Mouse (Mus musculus) mouse embryonic stem cell (cell line): ENCODE measurements around the gene Rab5a.

Experiments used
- in situ Hi-C, 2 experiments: fragments of 300-500 bp; cut with MboI; formaldehyde crosslinking; loops; 1 replicate in 1 of 2; 3 replicates in 1 of 2; pipeline ENCODE4 v1.14.3; 2019 to 2020; ENCODE audit warnings: low sequenced_read_pairs in 2 of 2, low pct_unique_long_range_greater_than_20kb in 1 of 2, mixed read lengths in 1 of 2; ENCODE audit not compliant: unreplicated experiment in 1 of 2

Rab5a gene

DNA sequence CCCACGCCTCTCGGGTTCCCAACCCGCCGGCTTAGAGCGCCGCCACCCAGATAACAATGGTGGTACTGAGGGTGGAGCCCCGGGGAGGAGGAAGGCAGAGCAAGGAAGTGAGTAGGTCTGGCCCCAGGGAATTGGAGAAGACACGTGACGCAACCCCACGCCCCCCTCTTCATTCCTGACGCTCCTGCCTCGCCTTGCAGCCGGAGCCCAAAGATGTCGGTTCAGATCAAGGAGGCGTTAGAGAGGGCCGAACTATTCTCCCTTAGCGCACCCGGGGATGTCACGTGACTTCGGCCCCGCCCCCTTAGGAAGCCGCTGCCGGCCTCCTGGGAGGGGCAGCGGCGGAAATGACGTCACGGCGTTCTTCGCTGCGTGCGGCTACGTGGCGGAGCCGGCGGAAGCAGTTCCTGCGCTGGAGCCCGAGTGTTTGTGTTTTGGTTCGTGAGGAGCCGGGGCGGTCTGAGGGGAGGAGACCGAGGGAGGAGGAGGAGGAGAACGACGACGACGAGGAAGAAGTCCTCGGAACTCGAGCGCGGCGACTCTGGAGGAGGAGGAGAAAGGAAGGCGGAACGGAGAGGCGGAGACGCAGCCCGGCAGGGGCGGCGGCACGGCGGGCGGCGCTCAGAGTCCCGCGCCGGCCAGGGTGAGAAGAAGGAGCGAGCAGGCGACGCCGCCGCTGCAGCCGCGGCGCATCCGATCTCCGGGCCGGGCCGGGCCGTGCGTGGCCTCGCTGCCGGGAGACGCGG is at the start of gene Rab5a:
Rab5a (plus strand) TSS at position 377 of the 746 bp plus-strand sequence.
- in situ Hi-C loops, result no loop called here

DNA sequence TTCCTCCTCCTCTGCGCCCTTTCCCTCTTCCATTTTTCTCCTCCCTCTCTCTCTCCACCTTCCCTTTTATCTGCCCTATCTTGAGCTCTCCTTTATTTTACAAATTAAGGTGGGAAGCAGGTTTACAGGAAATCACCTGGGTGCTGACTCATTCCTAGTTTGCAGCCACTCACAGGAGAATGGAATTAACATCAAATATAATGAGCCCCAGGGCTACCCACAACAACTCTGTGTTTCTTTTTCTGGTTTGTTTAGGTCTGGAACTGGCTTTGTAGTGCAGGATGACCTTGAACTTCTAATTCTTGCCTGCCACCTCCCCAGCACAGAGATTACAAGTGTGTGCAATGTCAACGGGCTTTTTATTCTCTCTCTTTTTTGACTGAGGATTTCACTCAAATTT is 22.9 kb upstream of the Rab5a start:
- in situ Hi-C loops, result no loop called here

DNA sequence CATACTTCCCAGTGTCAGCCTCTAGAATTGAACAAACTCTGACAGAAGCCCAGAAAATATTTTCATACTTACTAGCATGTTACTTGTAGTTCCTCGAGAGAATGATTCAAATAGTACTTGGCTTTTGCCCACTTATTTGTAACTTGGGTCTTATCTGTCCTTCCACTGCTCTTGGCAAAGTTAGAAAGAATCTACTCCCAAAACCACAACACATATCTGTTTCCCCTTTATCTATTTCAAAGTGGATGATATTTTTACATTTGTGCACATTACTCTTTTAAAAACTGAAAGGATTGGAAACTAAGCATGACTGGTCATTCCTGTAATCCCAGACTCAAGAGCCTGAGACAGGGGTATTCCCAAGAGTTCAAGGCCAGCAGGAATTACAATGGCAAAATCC is 22.3 kb upstream of the Rab5a start:
- in situ Hi-C loops, result no loop called here

DNA sequence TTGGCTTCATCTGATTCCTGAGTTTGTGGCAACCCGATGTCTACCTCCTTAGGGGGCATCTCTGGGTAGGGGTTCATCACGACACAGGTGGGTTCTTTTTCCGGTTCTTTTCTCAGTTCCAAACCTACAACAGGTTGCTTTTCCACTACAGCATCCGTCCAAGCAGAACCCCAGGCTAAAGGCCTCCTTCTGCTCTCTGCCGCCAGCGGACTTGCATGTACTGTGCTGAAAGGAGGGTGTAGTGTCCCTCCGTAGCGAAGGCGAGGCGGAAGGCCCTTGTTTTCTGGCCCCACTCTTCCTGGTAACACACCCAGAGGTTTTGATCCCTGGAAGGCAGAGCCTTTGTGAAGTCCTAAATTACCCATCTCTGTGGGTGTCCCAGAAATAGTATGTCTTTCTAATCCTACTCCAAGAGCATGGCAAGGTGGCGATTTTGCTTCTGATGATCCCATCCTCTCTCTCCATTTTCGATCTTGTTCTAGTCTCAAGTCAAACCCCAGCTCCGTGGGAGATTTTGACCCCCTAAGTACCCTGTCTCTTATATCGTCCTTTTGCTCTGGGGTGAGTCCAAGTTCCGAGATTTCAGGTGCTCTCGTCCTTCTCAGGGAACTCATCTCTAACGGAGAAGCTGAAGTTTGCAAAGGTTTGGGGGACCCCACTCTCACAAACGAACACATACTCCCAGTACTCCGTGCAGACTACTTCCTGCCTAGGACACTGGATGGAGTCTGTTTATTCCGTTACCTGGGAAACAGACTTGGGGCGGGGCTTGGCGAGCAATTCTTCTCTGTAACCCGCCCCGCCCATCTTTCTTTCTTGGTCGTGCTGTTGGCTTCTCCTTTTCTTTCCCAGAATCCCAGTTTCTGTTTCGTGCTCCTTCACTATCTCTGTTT is 16.2 kb upstream of the Rab5a start, which contains the start of gene Efhb:
Efhb (minus strand) TSS at position 719 of the 893 bp plus-strand sequence.
- in situ Hi-C loops, result no loop called here

DNA sequence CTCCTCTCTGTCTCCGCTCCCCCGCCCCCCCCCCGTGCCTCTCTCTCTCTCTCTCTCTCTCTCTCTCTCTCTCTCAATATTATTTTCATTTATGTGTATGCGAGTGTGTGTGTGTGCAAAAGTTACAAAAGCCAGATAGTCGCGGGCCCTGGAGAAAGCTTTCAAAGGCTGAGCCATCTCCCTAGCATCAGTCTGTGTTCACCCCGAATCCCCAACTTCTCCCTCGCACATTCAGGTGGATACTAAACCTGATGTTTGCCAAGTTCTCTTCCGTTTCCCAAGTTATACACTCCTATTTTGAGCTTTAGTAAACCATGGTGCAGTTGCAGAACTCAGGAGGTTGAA is 15.6 kb upstream of the Rab5a start:
- in situ Hi-C loops, result no loop called here

DNA sequence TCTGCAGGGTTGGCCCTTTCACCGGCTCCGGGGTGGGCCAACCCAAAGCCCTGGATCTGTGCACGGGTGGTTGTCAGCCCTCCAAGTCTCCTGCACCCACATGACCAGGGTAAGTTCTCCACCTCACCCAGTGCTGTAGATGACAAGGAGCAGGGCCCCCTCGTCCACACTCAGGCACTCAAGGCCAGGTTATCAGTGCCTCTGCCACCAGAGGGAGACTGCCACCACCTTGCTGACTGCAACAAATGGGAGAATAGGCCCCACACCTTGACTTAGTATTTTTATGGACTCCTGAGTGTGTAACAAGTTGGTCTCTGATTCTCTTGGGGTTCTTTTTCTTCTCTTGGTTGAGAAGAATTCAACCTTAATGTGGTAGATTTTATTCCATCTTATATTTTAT is 13.5 kb upstream of the Rab5a start:
- in situ Hi-C loops, result no loop called here

DNA sequence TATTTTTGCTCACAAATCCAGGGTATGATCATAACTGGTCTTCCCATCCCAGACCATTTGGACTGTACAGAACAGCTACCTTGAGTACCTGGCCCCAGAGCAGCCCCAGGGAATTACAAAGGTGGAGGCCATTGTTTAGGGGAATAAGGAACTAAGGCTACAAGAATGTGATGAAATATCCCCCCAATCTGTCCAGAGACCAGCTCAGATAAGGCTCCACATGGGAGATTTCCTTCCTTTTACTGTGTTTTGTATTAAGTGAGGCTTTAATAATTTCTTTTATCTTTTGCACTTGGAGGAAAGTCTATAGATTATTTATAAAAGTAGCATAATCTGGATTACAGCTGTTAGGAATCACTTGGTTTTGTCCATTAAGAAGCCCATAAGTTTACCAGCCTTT is 10.3 kb upstream of the Rab5a start:
- in situ Hi-C loops, result no loop called here

DNA sequence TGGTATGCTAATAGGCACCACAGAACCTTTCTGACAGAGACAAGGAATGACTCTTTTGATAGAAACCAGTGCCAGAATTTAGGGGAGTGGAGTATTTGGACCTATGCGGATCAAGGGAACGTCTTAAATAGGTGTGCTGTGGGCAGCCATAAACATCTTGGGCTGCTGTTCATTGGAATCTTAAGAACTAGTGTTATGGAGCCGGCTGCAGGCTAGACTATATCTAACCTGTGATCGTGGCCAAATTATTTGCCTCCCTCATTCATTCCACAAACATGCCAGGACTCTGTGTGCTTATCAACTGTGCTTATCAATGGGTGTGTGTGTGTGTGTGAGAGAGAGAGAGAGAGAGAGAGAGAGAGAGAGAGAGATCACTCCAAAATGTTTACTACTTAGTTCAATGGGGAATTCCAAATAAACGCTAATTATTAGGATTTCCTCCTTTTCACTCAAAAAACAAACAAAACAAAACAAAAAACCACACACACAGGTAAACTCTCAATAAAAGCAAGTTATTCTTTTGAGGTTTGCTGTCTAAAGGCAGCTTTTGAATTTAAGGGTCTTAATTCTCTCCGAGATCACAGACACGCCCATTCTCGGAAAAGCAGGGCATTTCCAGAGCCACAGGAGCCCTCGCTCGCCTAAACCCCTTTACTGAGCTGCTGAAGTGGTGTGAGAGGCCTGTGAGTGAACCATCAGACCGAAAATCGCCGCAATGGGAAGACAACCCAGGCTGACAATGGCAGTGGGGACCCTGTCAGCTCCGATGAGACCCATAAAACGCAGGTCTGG is 772 bp upstream of the Rab5a start:
- in situ Hi-C loops, result no loop called here

DNA sequence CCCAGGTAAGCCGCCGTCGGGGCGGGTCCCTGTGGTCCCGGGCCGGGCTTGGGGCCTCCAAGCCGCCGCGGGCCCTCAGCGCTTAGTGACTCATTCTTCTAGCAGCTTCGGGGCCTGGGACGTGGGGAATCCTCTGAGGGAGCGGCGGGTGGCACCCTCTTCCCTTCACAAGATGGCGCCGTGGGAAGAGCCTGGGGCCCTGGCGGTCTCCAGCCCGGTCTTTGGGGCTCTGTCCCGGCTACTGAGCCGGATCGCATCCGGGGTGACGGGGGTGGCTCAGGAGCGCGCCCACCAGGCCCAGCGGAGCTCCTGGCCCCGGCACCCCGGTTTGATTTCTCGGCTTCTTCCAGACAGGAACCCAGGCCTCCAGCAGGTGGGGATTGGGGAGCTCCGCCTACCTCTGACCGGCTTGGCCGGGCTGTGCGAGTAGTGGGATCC is 589 bp downstream of the Rab5a start:
- in situ Hi-C loops, result no loop called here

DNA sequence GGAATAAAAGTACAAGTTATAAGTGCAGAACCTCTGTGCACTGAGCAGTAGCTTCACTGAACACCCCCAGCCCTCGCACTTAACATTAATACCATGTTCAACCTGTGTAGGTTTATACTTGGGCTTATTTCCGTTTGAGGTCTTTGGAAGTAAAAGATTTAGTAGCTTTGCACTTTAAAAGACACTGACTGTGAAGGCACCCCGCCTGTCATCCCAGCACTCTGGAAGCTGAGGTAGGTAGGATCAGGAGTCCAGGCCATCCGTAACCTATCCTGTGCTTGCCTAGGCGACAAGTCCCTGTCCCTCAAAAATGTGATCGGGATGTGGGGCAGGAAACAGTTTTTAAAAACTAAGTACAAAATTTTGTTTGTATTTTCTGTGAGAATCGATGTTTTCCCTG is 1.4 kb downstream of the Rab5a start:
- in situ Hi-C loops, result no loop called here

DNA sequence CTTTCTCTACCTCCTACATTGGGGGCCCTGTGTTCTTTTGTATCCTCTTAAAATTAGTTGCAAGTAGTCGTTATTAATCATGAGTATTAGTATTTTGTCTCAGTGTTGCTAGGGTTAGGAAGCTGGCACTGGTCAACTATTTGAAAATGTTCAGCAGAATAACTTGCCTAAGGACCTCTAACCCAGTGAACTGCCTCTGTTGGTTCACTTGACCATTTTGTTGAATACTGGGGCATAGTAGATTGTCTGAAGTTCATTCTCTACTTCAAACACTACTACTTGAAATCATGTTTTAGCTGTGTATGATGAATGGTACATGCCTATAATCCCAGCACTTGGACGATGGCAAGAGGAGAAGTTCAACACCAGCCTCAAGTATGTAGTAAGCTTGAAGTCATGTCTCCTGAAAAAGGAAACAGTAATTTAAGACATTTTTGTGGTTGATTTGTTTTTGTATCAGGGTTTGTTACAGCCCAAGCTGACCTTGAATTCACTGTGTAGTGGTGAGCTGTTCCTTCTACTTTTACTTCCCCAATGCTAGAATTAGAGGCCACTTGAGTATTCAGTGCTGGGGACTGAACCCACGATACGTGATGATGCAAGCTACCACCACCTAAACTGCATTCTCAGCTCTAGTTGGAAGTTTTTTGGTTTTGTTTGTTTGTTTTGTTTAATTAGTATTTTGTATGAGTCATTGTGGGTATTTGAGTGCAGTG is 9.4 kb downstream of the Rab5a start:
- in situ Hi-C loops, result no loop called here

DNA sequence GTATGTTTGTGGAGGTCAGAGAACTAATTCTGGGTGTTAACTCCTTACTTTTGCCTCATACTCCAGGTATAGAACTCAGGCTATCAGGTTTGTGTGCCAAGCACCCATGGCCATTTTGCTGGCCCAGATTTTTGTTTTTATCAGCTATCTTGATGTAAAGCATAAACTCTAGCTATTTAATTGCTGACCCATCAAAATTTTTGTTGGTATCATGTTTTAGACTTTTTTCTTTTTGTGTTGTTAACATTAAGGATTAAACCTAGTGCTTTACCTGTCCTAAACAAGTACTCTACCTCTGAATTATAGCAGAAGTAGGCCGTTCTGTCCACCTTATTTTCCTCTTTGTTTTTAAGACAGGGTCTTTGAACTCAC is 10.0 kb downstream of the Rab5a start:
- in situ Hi-C loops, result no loop called here

DNA sequence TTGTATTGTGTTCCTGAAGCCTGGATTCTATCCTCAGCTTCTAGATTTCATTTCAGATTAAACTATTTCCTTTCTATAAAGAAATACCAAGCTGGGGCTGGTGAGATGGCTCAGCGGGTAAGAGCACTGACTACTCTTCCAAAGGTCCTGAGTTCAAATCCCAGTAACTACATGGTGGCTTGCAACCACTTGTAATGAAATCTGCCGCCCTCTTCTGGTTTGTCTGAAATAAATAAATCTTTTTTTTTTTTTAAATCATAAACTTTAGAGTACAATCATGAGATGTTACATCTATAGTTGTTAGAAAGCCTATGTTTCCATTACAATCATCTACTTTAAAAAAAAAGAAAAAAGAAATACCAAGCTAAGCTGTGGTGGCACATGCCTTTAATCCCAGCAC is 23.9 kb downstream of the Rab5a start:
- in situ Hi-C loops, result no loop called here

DNA sequence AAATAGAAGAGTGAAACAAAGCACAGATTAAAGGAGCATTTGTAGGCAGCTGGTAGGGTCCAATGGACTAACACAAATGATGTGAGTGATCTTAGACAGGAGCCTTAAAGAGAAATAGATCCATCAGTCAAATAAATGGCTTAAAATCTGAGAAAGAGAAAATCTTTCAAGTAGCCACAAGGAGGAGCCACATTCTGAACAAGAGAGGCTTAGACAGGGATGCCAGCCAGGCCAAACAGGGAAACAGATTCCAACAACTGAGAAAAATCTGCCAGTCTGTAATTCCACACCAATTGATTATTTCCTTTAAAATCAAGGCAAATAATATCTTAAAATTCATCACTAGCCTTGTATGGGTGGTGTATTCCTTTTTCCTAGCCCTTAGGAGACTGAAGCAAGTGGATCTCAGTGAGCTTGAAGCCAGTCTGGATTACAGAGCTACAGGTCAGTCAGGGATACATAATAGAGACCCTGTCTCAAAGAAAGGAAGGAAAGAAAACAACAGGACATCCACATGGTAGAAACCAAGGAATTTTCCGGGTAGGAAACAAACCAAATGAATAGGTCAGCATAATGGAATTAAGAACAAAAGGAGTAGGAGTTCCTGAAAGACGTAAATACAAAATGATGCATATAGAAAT is 33.4 kb downstream of the Rab5a start:
- in situ Hi-C loops, result loop anchor here (5.0 to 10.0 kb wide), 2 partner anchors 110 to 322 kb away; no protein-coding TSS in a partner anchor

DNA sequence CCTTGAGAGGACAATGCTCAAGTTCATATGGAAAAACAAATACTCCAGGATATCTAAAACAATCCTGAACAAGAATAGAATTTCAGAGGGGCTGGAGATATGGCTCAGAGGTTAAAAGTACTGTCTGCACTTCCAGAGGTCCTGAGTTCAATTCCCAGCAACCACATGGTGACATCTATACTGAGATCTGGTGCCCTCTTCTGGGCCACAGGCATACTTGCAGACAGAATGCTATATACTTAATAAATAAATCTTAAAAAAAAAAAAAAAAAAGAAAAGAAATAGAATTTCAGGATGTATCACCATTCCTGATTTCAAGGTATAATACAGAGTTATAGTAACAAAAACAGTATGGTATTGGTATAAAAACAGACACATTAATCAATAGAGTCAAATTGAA is 40.3 kb downstream of the Rab5a start:
- in situ Hi-C loops, result loop anchor here (10.0 kb wide), 1 partner anchor 315 kb away; no protein-coding TSS in a partner anchor

DNA sequence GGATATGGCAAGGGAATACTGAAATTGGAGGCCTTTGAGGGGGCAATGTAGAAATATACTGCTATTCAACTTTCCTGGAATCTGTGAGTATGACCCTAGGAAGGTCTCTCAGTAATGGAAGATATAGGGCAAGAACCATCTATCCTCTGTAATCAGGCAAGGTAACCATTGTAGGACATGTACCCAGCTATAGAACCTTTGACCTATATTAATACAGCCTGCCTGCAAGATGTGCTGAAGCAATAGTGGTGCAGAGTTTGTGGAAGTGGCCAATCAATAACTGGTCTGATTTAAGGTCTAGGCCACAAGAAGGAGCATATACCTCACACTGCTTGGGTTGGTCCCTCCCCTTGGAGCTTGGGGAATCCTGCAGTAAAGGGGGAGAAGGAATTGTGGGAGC is 41.5 kb downstream of the Rab5a start:
- in situ Hi-C loops, result no loop called here

DNA sequence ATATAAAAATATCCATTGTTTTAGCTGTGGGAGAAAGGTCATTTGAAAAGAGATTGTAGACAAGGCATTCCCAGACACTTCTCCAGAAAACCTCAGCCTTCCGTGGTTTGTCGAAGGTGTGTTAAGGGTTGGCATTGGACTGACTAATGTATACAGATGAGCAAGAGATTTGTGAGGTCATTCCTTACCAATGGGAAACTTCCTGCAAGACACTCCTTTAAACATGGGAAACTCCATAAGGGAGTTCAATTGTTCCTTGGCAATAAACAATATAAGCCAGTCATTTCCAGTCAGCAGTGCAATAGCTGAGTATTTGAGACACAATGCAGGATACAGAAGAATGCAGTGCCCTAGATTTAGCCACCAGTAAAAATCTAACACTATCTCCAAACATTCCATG is 49.0 kb downstream of the Rab5a start:
- in situ Hi-C loops, result no loop called here

DNA sequence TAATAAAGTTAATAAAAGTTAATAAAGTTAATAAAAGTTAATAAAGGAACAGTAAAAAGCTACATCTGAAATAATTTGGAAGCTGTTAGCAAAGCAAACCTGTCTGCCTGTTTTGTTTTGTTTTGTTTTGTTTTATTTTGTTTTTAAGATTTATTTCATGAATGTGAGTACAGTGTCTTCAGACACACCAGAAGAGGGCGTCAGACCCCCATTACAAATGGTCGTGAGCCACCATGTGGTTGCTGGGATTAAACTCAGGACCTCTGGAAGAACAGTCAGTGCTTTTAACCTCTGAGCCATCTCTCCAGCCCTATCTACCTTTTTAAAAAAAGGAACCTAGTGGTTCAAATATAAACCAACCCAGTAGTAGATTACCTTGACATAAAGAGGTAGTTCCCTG is 52.1 kb downstream of the Rab5a start:
- in situ Hi-C loops, result no loop called here
